Mouse (Mus musculus): ENCODE results near the gene Tmem179.

DNA sequence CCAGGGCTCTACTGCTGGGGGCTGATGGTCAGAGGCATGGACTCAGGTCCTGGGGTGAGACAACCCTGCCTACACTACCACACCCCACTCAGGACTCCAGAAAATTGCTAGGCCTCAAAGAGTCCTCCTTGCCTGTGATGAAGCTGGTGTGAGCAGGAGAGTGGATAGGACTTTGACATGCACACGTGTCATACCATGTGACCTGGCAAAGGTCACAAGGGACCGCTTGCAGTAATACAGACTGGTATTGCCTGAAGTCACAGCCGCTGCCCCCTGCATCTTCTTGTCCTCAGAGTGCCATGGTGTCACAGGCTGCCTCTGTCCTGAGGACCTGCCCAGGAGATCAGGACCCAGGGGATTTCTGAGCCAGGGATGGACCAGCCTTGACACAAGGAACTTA is 52.0 kb downstream of the Tmem179 start:
- no peak for TF ChIP-seq RAD21 (IDR thresholded peaks at IDR 0.05; ENCODE audit: low read depth, low read length)
- no peak for TF ChIP-seq ZNF384 (IDR thresholded peaks at IDR 0.05; ENCODE audit: low read depth, low read length)
- no peak for TF ChIP-seq EP300 (IDR thresholded peaks at IDR 0.05; ENCODE audit: low read length)
- TF ChIP-seq POLR2A (IDR thresholded peaks at IDR 0.05; ENCODE audit: low read depth, low read length): no peak
- TF ChIP-seq ZMIZ1 (IDR thresholded peaks at IDR 0.05; ENCODE audit: low read depth, low read length): no peak
- no peak for TF ChIP-seq SIN3A (IDR thresholded peaks at IDR 0.05; ENCODE audit: low read length)
- no peak for TF ChIP-seq GABPA (IDR thresholded peaks at IDR 0.05; ENCODE audit: insufficient replicate concordance, low read depth, low read length)
- TF ChIP-seq CTCF (conservative IDR thresholded peaks at IDR 0.05 in 1 of 2, IDR thresholded peaks at IDR 0.05 in 1 of 2; ENCODE audit: low read depth in 2 of 2, low read length in 2 of 2): no peak
- no peak for TF ChIP-seq ZC3H11A (IDR thresholded peaks at IDR 0.05; ENCODE audit: low read depth, low read length)
- TF ChIP-seq MYC (IDR thresholded peaks at IDR 0.05; ENCODE audit: low read depth, low read length): no peak
- no peak for TF ChIP-seq MXI1 (IDR thresholded peaks at IDR 0.05; ENCODE audit: low read depth, low read length)
- no peak for TF ChIP-seq NELFE (IDR thresholded peaks at IDR 0.05; ENCODE audit: low read depth, low read length)
- no peak for TF ChIP-seq TBP (conservative IDR thresholded peaks at IDR 0.05; ENCODE audit: low read depth, low read length)
- TF ChIP-seq HCFC1 (IDR thresholded peaks at IDR 0.05; ENCODE audit: low read depth, low read length): no peak
